Mouse (Mus musculus) brain, adult 2 months (tissue): ENCODE data around the gene Mob3b.
A peak's percentile ranks its signal among the peaks of the same experiment; 100 is the strongest.

Experiments used
- DNase-seq: peaks from one replicate; pipeline ENCODE4 v3.0.0; 2011; ENCODE audit warnings: low read depth, low spot score

The Mob3b gene

DNA sequence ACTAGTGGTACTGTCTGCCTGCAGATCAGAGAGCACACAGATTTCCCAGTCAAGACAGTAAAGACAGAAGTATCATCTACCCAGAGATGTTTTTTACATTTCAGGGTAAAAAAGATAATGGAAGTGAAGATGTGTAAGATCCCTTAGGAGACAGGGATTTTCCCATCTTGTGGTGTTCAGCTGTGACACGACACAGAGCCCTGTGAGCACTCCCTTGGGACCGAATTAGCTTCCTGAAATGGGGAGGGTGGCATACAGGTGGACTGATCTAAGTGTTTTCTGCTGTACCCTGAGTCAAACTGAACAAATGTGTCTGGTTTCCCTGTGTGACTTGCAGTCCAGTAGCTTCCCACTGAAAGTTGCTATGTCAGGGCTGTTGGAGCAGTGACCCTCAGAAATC lies 42.3 kb downstream of the Mob3b start:
- DNase-seq, result no peak

DNA sequence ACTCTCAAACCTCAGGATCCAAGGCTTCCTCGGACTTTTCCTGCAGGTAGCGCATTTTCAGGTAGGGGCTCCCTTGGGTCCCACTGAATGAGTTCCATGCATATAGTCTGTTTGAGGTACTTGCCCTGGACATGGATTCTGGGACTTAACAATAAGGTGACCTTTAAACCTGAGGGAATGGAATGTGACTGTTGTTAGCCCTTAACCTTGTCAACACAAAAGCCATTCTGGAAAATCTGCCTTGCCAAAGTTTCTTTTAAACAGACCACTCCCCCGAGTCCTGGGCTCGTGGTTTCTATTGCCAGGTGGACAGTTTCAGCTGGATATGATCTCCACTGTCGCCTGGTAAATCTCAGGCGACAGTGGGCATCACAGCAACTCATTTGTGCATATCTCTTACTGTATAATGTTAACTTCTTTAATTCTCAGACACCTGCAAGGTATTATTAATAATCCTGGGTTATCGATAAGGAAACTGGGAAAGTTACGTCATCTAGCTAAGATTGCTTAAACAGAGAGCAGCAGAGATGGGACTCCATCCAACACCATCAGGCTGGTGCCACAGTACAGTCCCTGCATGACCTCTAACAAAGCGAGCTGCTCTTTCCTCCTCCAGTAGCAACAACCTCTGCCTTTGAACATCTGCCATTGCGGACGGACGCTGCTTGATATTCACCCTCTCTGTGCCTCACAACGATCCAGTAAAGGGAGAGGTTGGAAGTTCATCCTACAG lies 43.6 kb downstream of the Mob3b start:
- no peak for DNase-seq

DNA sequence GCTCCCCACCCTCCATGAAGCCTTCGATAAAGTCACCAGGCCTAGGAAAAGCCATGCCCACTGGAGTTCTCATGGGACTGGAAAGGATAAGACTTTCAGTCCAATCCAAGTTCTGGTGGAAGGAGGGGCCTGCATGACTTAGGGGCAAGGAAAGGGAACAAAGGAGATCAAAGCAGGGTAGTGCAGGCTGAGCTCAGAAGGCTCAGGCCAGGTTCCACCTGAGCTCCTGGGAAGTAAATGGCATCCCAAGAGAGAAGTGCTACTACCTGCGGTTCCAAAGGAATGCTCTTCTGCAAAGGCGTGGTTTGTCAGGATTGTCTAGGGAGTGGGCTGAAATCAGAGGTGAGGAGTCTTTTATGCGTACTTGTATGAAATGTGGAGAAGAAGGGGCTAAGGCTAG lies 44.8 kb downstream of the Mob3b start:
- no peak for DNase-seq

DNA sequence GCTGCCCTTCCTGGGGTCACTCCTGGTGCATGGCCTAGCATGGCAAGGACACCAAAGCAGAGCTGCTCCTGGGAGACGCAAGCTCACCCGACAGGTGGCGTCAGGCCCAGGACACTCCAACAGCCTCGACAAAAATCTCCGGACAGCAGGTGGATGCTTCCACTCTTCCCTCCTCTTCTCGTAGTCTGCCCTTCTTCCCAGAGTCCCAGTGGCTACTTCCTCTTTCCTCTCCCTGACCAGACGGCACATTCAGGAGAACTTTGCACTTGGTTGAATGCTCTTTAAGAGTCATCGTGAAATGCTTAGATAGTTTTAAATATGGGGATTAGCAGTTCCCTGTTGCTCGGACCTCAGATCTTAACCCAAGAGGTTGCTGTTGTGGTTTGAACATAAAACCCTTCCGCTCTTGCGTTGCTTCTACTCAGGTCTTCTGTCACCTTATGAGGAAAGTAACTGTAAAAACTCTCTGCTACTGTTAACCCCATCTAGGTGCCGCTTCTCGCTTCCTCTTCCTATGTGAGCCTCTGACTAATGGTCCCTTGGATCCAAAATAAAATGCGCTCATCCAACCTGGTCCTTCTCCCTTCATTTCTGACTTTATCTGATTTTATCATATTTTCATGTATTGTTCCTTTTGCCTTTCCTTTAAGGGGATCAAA lies 52.0 kb downstream of the Mob3b start:
- no peak for DNase-seq

DNA sequence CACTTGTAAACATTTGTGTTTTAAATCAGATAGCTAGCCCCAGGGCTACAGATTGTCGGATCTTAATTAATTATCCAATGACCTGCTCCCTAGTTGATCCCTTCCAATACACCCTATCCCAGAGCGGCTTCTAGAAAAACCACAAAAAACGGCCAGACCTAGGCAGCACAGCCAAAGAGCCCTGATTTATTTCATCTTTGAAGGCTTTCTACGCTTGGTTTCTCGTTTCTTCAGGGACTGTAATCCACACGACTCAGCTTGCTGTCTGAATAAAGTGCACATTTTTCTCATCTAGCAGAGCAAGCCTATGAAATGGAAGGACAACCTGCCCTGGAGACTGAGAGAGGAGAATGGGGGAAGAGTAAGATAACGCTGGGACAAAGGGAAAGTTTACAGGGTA lies 56.1 kb downstream of the Mob3b start:
- DNase-seq, result no peak

DNA sequence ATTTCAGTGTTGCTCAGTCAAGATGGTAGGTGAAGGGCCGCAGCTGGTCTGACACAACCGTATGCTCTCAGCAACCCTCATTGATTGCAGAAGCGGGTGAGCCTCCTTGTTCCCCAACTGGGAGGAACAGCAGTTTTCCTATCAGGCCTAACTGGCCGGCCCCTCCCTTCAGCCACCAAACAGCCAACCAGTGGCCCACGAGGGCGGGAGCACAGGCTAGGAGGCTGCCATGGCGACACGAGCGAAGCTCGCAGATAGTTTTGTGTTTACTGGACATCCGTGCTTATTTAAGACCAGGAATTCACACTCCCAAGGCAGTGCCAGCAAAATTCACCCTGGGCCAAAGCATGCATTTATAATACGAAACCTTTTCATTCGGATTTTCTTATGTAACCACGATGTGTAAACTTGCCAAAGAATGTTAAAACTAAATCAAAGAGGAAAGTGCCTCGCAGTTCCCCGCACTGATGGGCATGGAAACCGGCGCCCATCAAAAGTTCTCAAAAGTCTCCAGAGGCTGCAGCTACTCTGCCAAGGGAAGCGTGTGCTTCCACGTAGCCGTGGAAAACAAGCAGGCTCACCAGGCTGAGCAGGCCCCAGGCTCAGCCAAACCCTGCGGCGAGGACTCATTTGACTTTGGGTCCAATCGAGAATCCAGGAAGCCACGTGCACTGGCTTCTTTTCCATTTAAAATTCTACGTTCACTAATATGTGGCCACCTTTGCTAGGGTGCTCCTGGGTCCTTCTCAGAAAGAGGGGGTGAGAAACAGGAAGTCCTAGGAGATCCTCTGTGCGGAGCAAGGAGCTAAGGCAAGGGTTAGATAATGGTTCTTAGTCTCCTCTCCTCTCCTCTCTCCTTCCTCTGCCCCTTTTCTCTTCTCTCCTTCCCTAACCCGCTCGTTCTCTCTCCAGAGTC lies 57.2 kb downstream of the Mob3b start:
- peak; percentile 91 for DNase-seq

DNA sequence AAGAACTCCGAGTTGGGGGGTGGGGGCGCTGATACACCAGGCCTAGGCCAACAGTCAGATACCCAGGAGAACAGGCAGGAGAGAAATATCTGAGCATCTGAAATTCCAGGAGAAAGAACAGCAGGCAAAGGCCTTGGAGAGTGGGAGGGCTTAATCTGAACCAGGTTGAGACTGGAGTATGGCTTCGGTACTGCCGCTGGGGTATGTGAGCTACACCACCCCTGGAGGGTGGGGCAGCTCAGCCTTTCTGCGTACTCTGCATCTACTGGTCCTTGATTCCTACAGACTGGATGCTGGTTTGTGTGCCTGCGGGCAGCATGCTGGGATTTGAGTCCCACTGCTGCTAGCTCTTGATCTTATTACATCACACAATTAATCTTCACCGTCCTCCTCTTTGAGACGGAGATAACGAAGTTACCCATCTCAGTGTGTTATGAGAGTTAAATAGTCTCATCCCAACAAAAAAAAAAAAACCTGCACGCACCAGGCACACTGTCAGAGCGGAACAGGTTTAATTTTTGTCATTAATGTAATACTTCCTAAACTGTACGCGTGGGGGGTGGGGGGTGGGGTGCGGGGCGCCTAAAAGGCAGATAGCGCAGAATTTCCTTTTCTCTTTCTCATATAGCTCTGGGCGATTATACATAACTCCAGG lies 57.9 kb downstream of the Mob3b start:
- peak; percentile 23 for DNase-seq

DNA sequence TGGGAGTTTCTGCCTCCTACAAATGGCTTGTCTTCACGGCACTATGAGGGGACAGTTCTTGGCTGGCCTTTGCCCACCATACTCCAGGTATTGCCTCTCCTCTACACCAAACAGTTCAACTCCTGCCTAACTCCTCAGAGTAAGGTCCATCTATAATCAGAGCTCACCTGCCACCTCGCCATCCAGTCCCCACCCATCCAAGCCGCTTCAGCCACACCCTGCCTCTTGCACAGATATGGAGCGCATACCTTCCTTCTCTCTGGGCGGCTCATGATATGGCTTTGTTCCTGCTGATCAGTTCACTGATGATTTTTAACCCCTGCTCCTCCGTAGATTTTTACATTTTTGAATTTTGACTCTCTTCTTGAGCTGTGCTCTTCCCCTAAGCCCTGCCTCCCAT lies 58.7 kb downstream of the Mob3b start:
- DNase-seq, result no peak

DNA sequence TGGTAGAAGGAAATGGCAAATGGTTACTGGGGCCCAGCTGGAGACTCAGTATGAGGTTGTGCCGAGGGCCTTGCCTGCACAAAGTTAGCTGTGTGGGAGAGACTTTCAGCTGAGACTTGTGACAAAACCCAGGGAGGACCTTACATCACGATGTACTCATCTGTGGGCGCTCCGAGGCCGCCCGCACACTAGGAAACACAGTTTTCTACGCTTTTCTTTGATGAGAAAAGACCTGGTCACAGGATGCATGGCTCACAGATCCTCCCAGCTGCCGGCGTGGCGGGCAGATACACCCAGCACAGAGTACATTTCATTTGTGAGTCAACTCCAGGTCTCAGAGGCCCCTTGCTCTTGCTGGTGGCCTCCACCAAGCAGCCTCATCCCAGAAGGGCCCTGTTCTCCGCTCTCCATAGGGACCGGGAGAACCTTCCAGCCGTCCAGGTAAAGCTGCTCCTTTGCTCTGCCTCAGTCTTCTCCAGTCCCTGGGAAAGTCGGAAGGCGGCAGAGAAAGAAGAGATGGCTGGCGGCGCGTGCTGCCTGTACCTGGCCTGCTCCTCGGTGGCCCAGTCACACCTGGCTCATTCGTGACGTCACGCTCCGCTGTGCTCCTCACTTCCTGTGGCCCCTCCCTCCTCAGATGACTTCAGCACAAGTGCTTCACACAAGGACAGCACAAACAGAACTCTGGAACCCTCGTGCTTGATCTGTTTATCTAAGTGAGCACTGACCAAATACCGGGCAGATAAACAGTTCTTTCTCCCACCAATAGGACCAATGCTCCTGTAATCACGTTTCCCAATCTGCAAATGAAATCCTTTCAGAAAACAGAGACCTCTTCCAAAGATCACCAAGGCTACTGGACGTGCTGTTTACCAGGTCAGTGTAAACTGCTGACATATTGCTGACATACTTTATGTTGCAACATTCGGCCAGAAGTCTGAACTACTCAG lies 60.8 kb downstream of the Mob3b start:
- DNase-seq, result peak; percentile 53

DNA sequence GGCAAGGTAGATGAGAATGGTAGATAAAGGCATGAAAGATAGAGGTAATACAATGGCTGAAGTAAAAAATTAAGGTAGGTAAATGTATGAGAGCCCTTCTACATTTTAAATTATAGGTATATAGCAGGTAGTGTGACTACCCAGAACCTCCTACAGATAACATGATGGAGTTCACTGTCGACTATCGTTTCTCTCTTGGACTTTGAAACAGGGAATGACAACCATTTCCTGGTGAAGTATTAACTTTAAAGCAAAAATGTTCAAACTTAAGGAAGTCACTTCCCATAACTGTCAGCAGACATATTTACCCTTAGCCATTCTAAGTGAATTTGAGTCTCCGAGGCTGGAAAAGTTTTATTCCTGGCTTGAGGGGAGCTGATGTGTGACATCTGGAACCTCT lies 64.8 kb downstream of the Mob3b start:
- DNase-seq, result no peak

DNA sequence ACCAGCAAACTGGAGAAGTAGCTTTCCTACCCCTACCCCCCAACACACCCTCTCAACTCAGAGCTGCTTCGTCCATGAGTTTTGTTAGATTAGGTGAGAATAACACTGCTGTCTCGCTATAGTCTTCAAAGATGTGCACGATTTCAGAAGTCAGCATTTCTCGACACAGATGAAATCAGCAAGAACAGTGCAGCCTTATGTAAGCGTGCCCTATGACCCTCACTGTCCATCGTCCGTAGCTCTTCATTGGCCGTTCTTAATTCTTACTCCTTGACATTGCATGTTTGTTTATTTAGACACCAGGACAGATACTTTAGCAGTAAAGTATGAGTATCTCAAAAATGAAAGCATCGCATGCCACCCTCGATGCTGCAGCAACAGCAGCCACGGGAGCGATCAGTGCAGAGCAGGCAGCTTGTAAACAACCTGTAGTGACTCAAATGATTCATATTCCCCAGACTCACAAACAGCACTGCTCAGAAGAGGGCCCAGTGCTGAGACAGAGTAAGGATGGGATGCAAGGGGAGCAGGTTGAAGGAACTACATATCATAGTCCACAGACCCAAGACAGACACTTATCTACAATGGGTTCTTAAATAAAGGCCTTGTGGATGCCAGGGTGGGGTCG lies 66.0 kb downstream of the Mob3b start:
- no peak for DNase-seq

DNA sequence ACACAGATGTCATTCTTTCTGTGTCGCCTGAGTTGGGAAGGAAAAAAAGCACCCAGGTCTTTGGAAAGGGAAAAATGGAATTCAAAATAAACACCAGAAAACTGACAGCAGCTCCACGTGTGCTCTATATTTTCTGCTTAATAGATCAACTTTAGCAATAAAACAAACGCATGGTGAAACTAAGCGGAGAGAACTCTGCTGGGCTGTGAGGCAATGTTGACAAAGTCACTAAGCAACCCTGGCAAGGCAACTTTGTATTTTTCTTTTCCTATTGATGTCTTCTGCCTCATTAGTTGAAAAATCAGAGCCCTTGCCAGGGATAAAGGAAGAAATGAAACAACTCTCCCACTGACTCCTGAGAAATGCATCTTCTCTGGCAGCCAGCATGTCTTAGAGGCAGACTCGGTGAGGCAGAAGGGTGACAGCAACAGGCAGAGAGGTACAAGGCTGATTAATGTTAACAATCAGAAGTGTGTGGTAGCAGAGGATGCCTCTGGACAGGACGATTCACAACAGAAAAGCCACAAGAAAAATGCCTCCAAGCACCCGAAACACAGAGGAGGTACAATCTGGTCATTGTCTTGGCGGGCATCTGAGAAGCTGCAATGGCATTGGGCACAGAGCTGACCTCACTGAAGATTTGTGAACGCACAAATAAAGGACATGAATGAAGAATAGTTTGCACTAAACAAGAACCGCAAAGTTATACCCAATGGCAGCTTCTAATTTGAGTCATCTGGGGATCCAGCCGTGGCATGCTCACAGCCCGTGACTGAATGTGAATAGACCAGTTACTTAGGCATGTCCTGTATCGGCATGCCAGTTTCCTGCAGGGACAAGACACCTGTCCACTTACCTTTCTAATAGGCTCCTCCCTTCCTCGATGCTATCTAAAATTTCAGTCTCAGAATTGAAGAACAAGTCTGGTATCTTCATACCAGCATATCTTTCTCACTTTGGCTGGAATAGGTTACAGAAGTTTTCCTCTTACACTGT lies 67.7 kb downstream of the Mob3b start:
- DNase-seq, result peak; percentile 24

DNA sequence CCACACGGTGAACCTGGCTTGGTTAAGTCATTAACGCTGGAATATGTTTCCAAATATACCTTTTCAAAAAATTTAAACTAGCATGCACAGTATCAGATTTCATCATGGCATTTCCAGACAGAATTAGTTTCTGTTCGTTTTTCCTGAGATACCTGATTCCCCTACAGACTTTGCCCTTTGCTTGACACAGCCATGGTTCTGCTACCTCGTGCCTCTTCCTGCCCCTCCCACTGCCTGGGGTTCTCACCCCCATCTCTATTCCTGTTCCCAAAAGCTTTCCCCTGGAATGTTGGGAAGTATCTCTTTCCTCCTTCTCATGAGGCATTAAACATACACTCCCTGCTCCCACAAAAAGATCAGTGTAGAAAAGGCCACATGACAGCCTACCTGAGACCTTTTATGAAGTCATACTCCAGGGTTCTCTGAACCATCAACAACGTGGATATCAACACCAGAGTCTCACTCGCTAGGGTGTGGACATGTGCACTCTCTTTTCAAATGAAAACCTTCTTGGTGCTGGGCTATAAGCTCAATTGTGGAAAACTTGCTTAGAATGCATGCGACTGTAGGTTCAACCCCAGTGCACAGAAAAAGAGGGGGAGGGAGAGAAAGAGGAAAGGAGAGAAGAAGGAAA lies 71.1 kb downstream of the Mob3b start:
- DNase-seq, result no peak

DNA sequence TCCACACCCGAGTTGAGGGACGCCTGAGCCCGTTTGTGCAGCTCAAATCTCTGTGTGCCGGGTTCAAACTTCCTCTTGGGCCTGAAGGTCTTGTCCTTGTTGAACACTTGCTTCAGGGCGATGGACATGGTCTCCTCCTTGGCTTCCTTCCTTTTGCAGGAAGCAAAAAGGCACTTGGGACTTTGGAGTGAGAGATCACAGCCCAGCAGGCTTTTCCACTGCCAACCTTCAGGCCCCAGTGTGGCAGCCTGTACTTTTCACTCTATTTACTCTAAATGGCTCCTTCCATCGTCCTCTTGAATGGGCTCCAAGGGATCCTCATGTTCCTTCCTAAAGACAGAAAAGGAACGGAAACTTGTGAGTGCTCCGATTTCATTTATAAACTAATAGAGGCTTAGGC lies 73.2 kb downstream of the Mob3b start:
- no peak for DNase-seq

DNA sequence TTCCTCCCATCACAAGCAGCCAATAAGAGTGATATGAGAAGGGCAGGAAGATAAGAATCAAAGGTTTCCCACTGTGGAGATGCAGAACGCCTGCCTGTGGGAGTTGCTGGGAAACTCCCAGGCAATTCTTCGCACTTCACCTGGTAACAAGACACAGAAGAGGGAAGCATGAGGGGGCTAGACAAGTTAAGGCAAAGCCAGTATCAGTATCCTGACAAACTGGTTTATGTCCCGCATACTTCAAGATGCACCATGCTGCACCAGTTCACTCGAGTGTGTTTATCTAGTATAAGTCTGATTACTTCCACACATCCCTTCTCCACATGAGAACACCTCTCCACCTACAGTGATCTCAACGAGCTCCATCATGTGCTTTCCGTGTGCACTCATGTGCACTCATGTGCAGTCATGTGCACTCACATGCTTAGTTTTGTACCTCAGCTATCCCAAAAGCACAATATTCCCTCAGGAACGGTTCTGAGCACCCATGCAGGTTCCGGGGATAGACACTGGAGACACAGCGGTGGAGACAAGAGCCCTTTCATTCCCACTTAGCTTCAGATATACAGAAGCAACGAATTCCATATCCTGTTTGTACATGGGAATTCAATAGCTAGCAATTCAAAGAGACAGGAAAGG lies 74.7 kb downstream of the Mob3b start:
- DNase-seq, result no peak

DNA sequence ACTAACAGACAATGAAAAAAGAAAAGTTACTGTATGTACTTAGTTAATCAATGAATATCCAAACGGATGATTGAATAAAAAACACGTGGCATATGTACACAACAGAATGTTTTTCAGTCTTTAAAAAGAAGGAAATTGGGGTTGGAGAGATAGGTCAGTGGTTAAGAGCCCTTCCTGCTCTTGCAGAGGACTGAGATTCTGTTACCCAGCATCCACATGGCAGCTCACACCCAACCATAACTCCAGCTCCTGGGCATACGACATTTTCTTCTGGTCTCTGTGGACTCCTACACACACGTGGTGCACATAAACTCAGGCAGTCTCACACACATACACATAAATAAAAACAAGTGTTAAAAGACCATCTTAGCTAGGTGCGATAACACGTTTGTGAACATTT lies 77.0 kb downstream of the Mob3b start:
- no peak for DNase-seq

DNA sequence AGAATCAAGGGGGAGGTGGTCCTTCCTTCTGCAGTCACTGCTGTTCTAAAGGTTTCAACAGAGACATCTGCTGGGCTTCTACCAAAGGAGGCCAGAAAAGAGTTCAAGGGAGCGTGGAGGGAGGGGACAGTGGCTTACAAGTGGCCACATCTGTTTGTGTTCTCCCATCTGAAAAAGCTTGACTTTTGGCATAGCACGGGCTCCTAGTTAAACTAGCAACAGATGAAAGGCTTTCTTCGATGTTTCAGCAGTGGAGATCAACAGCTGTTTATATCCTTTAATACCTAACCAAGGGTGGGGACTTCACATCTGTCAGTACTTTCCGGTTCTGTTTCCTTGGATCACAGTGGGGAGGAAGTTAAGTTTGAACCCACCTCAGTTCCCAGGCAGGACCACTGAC lies 88.5 kb downstream of the Mob3b start:
- DNase-seq, result no peak

DNA sequence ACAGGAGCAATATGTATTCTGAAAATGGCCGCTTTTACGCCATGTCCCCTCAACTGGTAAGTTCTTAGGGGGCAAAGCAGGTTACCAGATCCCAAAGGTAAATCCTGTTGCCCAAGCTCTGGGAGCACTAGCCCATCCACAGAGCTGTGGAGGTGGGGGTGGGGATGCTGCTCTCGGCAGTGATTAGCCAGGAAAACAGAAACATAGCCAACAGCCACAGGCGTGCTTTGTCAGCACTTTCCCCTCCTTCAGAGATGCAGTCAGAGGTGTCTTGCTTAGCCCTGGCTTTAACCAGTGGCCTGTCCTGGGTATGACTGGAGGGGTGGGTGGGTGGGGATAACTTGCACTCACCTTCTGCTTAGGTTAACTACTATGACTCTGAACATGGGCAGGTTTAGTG lies 91.1 kb downstream of the Mob3b start:
- no peak for DNase-seq
